Mouse (Mus musculus): ENCODE measurements around the gene Sept5. TPM values are rescaled to one million over a fixed set of nuclear protein-coding genes. Genes with fewer than 3 reads are reported as not detected.

The Sept5 gene
- polyA plus RNA-seq, 1 experiment = 772 TPM

DNA sequence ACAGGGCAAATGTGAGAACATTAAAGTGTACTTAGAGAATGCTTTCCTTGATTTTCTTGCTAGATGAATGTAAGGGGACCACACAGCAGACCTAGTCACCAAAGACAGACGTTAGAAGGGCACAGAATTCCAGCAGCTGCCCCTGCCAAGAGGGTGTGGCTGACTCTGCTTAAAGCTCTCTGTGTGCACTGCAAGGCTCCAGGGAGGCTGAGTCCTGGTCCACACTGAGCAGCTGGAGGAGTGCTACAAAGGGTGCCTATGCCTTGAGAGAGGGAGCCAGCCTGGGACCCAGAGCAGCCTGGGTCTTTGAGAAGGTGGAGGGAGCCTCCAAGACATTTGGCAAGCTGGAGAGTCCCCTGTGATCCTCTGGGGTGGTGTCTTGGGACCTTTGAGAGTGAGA lies 3.6 kb upstream of the Sept5 start:
- DNase-seq (ENCODE audit: extremely low spot score in 1 of 2, low spot score in 1 of 2) = no peak

DNA sequence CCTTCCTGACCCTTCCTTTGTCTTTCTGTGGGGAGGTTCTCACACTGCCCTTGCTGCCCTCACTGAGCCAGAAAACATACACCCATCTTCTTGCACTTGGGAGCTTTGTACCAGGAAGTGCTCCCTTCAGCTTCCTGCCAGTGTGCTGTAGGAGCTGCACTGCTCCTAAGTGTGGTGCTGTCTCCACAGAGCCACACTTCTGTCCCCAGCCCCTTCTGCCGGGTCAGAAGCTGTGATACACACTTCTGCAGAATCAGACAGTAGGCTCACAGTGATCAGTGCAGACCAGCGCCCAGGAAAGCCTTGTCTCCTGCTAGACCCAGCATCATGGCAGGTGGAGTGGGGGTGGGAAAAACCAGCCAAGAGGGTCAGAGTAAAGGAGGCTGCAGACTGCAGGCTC lies 3.1 kb upstream of the Sept5 start:
- DNase-seq (ENCODE audit: extremely low spot score in 1 of 2, low spot score in 1 of 2) = no peak

DNA sequence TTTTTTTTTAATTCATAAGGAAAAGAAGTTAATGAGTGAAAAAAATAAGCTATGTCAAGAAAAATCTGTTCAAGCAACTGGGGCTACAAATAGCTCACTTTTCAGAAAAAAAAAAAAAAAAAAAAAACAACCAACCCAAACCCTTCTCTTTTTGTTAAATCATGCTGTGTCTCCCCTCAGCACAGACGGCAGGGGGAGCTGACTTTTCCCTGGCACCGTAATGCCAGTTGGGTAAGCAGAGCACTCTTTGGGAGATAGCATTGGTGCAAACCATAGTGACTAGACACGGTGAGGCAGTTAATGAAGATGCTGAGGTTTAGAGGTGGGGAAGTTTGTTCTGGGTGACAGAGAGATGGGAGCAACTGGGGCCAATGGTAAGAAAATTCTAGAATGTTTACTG lies 2.3 kb upstream of the Sept5 start:
- DNase-seq (ENCODE audit: extremely low spot score in 1 of 2, low spot score in 1 of 2) = peak in 1 of 2 experiments; percentile 56

DNA sequence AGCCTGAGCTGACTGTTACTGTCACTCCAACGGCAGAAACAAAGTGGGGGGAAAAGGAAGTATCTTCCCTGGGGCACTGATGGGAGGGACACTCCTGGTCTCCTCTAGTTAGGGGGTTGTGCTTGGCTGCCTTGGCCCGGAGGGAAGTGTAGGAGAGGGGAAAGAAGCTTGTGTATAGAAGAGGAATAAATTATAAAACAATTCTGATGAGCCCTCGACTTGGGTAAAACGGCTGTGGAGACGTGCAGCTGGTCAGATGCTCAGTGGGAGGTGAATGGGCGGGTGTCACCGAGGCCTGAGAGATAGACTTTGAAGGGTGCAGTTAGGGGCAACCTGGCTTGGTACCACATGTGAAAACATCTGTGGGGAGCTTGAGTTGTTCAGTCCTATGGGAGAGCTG lies 1.4 kb upstream of the Sept5 start:
- no peak for DNase-seq (ENCODE audit: extremely low spot score in 1 of 2, low spot score in 1 of 2)

DNA sequence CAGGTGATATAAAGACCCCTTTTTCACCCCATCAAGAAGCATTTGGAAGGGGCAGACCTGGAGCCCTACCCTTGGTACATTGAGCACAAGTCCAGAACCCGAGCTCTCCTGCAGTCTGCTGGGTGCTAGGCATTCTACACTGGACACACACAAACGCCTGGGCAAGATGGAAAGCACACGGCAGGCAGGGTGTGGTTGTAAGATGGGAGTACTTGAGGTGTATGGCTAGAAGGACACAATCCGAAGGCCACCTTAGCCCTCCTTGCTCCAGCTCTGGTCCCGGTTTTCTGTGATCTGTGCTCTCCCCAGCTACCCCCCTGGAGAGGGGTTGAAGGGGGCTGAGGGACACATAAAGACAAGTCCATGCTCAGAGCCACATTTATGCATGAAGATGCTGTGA lies 537 bp upstream of the Sept5 start:
- no peak for DNase-seq (ENCODE audit: extremely low spot score in 1 of 2, low spot score in 1 of 2)

DNA sequence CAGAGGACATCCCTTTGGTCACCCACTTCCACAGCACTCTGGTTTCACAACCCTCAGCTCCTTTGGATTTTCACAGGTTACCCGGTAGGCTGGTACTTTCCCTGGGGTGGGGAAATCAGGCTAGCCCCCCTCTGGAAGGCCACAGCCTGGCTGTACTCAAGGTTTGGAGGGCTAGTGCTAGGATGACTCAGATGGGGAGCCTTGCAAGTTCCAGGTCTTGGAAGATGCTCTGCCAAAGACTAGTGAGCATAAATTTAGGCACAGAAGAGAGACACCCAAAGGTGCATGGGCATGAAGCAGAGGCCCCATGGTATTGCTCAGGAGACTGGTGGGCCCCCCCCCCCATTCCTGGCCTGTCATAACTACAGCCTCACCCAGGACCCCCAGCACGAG lies 810 bp downstream of the Sept5 start:
- DNase-seq (ENCODE audit: extremely low spot score in 1 of 2, low spot score in 1 of 2) = peak in 1 of 2 experiments; percentile 18

DNA sequence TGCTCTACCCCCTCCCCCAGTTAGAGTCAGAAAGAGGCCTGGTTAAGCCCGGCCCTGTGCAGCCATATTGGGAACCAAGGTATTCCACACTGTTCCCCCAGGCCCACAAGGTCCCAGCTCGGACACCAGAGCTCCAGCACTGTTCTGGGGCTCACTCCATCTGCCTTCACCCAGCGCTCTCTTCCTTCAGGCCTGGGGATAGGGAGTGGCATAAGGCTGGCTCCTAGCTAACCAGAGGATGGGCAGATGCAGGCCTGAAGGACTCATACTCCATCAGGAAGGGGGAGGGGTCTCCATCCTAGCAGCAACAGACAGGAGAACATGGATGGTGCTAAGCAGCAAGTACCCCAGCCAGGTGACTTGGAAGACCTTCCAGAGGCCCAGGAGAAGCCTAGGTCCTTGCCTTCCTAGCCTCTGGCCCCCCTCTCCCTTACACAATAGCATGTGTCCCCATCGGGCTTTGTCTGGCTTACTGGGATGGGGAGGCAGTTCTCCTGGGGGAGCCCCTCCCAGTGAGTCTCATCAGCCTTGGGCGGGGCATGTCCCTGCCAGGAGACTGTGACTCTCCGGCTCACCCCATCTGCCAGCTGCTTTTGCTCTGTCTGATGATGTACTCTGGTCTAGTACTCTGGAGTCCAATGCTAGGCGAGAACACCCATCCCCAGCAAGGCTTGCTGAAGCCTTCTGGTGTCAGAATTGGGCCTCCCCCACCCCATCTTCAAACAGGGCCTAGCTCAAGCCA lies 1.4 kb downstream of the Sept5 start:
- peak in 1 of 2 experiments; percentile 54 for DNase-seq (ENCODE audit: extremely low spot score in 1 of 2, low spot score in 1 of 2)

DNA sequence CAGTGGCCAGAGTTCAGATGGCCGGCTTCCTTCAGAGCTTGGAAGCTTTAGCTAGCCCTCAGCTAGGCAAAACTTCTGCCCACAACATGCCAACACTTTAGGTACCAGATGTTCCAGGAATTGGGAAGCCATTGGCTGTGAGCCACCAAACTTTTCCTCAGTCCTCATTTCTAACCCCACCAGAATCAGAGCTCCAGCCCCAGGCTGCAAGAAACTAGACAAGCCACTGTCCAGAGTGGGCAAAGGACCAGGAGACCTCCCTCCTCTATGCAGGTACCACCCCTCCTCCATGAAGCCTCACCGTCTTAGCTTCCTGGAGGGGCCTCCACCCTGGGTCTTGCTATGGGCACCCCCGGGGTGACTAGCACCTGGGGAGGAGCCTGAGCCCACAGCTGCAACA lies 2.6 kb downstream of the Sept5 start:
- DNase-seq (ENCODE audit: extremely low spot score in 1 of 2, low spot score in 1 of 2) = peak in 1 of 2 experiments; percentile 13

DNA sequence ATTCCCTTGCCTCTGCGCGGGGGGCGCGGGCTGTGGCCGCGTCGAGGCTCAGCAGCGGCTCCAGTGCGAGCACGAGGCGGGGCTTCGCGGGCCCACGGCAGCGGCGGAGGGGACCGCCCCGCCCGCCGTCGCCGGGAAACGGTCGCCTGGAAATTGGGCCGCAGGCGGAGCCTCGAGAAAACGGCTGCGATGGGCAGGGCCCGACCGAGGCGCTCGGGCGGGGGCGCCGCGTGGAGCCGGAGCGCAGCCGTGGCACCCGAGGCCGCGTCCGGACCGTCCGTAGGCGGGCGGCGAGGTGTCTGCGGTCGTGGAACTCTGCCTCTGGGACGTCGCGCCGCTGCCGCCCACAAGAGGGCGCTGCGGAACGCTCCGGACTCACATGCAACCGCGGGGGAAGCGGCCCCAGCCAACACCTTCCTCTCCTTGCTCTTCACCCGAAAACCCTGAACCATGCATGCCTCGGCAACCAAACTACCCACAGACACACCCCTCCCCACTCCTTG lies 3.3 kb downstream of the Sept5 start, which contains the start of gene Gm49601:
Gene Gm49601, minus strand, starts transcription at position 52 of the 503 bp plus-strand sequence.
- peak; percentile 68 to 87 for DNase-seq (ENCODE audit: extremely low spot score in 1 of 2, low spot score in 1 of 2)

DNA sequence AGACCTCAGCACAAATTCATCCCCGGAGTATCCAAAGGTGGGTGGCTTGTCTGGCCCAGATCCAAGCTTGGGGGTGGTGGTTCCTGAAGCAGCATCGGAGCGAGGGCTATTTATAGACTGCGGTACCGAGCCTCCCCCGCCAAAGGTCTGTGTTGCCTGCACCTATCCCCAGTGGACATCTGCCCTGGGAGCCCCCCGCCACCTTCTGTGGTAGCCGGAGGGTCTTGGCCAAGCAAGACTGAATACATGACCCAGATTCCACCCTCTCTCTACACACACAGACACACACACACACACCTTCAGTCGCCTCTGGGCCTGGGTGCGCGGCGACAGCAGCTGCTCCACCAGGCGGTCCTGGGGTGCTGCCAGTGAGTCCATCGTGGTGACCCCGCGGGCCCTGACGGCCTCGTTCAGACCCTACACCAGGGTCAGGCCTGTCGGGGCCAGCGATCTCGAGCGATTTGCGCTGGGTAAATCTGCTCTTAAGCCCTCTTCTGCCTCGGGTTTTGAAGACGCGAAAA lies 3.9 kb downstream of the Sept5 start:
- peak; percentile 80 to 88 for DNase-seq (ENCODE audit: extremely low spot score in 1 of 2, low spot score in 1 of 2)

DNA sequence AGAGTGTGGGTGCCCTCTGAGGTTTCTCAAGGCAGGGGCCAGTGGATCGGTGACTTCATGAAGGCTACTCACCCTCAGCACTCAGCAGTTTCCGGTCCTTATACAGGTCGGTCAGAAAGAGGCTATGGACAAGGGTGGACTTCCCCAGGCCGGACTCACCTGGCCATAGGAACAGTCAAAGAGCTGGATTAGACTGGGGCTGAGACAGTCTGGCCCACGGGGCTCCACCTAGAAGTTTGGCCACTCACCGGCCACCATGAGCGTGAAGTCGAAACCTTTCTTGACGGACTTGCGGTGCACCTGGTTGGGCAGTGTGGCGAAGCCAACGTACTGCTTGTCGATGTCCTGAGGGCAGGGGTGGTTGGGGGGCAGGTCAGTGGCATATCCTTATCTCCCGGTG lies 4.7 kb downstream of the Sept5 start:
- DNase-seq (ENCODE audit: extremely low spot score in 1 of 2, low spot score in 1 of 2) = no peak

DNA sequence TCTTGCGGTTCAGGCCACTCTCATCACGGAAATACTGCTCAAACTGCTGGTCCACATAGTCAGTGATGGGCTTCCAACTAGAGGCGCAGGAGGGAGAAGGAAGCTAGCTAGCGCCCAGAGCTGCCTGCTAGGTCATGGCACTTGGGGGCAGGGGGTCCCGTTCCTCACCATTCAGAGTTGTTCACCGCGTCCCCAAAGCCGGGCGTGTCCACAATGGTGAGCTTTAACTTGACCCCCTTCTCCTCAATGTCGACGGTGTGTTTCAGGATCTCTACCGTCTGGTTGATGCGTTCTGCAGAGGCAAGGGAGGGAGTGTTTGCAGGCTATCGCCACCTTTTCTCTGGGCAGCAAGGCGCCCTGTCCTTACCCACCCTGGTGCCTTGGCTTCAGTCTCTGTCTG lies 5.1 kb downstream of the Sept5 start:
- peak in 1 of 2 experiments; percentile 23 for DNase-seq (ENCODE audit: extremely low spot score in 1 of 2, low spot score in 1 of 2)

DNA sequence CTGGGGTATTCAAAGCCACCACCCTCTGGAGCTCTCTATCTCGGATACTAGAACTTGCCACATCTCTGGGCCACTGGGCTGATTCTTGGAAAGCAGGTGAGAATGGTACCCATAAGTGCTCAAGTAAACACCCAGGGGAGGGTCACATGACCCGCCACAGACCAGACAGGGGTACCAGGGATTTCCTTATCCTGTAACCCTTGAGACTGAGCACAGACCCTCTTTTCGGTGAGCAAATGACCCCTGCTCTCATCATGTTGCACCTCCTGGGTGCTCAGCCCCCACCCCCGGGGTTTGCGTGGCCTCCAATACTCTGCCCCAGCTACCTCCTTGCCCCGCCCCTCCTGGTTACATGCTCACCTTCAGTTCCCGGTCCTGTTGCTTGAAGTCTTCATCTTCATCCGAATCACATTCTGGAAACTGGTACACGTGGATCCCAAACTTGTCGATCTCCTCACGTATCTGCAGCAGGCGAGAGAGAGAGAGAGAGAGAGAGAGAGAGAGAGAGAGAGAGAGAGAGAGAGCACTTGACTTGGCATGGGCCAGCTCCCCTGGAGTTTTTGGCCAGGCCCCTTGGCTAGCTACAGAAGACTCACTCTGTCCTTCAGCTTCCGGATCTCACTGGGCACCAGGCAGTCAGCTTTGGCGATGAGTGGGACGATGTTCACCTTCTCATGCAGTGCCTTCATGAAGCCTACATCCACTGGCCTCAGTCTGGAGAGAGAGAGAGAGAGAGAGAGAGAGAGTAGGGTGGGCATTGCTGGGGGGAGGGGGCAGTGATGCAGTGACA lies 5.8 kb downstream of the Sept5 start:
- DNase-seq (ENCODE audit: extremely low spot score in 1 of 2, low spot score in 1 of 2) = peak in 1 of 2 experiments; percentile 36

DNA sequence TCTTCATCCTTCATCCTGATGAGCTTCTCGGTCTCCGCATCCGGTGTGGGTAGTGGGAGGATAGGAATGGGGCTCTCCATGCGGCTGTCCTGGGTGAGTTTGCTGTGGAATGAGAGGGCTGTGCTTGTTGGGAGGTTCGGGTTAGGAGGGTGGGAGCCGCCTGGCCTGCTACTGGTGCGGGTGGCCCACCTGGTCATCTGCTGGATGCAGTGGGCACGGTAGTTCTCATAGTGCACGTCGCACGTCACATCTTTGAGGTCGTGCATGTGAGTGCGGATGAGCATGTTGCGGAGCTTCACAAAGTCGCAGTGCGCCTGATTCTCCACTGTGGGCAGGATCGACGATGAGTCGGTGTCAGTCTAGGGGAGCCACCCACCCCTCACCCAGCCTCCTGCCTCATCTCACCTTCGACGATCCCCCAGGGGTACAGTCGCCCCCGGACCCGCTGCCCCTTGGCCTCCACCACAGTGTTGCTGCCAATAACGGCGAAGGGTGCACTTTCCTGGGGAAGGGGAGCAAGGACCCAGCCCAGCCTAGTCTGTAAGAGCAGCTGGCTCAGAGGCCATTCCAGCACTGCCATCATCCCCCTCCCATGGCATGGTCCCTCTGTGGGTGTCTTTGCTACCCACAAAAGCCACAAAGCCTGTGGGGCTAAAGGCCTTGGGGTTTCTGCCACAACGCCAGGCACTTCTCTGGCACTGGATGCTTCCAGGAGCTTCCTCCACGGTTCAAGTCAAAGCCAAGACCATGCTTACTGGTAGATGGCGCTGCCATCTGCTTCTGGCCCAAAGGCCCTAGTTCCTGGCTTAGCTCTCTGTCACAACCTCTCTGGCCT lies 6.6 kb downstream of the Sept5 start:
- DNase-seq (ENCODE audit: extremely low spot score in 1 of 2, low spot score in 1 of 2) = peak in 1 of 2 experiments; percentile 35

DNA sequence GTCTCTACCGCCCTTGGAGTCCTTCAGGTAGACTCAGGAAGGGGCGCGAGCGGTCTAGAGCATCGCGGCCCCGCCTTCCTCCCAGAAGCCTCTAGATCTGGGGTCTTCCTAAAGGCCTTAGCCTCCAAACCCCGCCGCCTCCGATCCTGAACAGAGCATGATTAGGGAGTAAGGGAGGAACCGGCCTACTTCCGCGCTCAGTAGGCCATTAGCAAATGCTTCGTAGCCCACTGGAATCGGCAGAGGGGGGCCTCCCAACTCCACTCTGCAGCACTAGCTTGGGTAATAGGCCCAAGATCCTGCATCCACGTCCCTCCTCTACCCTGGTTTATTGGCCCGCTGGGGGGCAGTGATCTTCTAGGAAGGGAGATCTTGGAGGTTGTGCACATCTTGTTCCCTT lies 7.7 kb downstream of the Sept5 start, which contains the start of gene Gp1bb:
Gene Gp1bb, minus strand, starts transcription at position 385 of the 400 bp plus-strand sequence.
- peak in 1 of 2 experiments; percentile 10 for DNase-seq (ENCODE audit: extremely low spot score in 1 of 2, low spot score in 1 of 2)

DNA sequence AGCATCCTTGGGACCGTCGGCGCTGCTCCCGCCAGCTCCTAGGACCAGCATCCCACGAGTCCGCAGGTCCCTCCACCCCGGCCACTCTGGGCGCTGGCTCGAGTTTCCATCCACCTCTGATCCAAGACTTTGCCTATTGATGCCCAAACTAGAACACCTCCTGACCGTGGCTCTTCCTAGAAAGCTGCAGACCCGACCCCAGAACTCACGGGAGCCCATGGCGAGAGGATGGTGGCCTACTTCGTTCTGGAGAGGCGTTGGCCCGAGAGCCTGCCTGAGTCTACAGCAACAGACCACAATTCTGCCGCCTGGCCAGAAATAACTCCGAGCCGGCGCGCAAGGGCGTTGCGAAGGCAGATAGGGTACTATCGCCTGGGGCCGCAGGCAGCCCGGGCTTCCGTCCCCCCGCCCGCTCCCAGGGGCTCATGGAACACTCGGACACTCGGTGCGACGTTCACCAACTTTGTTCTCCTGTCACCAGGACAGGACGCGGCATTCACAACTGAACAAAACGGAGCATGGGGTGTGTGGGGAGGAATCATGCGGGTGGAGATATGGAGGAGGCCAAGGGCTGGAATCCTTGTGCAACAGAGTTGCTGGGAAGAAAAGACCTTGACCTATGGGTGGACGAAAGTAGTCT lies 8.3 kb downstream of the Sept5 start:
- DNase-seq (ENCODE audit: extremely low spot score in 1 of 2, low spot score in 1 of 2) = peak in 1 of 2 experiments; percentile 53

DNA sequence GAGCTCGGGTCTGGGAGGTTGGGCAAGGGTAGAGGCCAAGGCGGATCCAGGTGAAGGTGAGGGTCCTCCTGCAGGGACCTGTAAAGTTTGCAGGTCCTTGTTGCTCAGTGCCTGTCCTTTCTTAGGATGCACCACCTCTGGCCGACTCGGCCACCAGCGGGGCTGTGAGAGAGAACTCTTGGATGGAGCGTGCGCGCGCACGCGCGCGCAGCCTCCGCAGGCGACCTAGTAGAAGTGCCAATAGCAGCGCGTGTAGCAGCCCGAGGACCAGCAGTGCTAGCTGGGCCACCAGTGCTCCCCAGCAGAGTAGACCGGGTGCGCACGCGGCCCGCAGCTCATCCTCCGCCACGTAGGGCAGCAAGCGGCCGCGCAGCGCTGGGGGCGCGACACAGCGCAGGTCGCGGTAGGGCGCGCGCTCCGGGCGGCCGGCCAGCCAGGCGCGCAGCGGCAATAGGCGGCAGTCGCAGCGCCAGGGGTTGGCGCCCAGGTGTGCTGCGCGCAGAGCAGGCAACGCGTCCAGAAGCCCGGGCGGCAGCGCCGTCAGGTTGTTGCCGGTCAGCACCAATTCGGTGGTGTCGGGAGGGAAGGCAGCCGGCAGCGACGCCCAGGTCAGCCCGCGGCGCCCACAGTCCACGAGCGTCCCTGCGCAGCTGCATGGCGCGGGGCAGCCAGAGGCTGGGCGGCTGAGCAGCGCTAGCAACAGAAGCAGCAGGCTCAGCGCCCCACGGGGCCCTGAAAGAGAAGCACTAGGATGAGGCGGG lies 9.0 kb downstream of the Sept5 start:
- DNase-seq (ENCODE audit: extremely low spot score in 1 of 2, low spot score in 1 of 2) = peak in 1 of 2 experiments; percentile 50

DNA sequence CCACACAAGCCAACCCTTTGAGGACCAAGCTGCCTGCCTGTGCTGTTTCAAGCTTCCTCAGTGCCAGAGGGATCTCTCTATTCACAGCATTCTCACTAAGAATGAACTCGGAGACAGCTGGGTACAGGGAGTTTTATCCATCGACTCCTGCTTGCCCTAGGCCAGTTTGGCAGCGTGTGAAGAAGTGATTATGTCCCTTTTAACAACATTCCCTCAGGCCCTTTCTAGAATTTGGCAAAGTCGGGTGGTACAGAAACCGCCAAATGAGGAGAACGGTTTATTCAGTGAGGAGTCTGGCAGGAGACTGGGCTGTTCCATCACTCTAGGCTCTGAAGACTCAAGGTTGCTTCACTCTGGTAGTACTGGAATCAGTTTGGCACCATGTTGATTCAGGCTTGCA lies 9.6 kb downstream of the Sept5 start:
- DNase-seq (ENCODE audit: extremely low spot score in 1 of 2, low spot score in 1 of 2) = peak in 1 of 2 experiments; percentile 25

DNA sequence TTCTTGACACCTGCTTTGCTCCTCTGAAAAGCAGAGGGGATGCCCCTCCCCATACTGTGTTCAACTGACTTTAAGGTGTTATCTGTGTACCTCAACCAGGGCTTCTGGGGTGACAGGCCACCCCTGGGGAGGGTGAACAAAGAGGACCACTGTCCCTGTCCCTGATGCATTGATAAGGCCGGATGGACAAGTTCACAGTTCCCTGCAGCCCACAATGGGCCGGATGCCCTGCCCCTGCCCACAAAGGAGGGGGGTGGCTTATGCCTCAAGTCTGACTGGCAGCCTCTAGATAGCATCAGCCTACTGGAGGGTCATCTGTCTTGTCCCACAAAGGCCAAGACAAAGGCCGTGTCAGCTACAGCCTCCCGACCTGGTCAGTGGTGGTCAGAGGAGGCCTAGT lies 10.6 kb downstream of the Sept5 start:
- no peak for DNase-seq (ENCODE audit: extremely low spot score in 1 of 2, low spot score in 1 of 2)
